Mouse (Mus musculus) cortical plate, adult 2 months (tissue): ENCODE data around the gene M6pr.

Experiments used
- CTCF ChIP-seq: fragments of 200-500 bp; IDR thresholded peaks from 2 replicates; pipeline ENCODE4 v1.5.1; 2011; ENCODE audit warnings: mild to moderate bottlenecking, control low read depth, low read length; ENCODE audit not compliant: insufficient read depth; ENCODE audit errors: extremely low read depth
- POLR2A ChIP-seq: fragments of 200-500 bp; IDR thresholded peaks from 2 replicates; pipeline ENCODE4 v1.6.1; 2011; ENCODE audit warnings: mild to moderate bottlenecking, low read length, control low read depth; ENCODE audit not compliant: insufficient read depth; ENCODE audit errors: extremely low read depth

- TF ChIP-seq POLR2A (no peak), CTCF (no peak)
Observed at GRCm38 (mm10) chr6:122337546-122337945, 29.0 kb downstream of the M6pr start.
